Mouse (Mus musculus) erythroid progenitor cell, adult 5-6 weeks (primary cell): Measurements from ENCODE around the gene Syne2. TPM values are rescaled to one million over a fixed set of nuclear protein-coding genes. Genes with fewer than 3 reads are reported as not detected.
A peak's percentile ranks its signal among the peaks of the same experiment; 100 is the strongest.
"Not testable (repeated sequence)": the region's sequence is repeated elsewhere in the genome, so short reads cannot be mapped to it uniquely, and the experiment has no call there.

ENCODE experiments used
- ATAC-seq: replicated peaks from 2 replicates; pipeline ENCODE4 v1.8.0; 2016; ENCODE audit warnings: moderate number of reproducible peaks, mild to moderate bottlenecking, moderate TSS enrichment, inconsistent platforms; ENCODE audit not compliant: poor library complexity, low FRiP score, severe bottlenecking
- total RNA-seq, 2 experiments: library from RNA; stranded (forward) in 1 of 2; stranded (reverse) in 1 of 2; fragments of 150-400 nt in 1 of 2; fragments of 186-747, 209-891 nt in 1 of 2; gene quantifications; 2 replicates each; pipeline versions ENCODE4 v1.2.3 to v1.2.4; 2015 to 2017; ENCODE audit warnings: low replicate concordance in 2 of 2

The Syne2 gene
- total RNA-seq, 2 experiments from 2014 or later = 2.5 to 3.0 TPM

DNA sequence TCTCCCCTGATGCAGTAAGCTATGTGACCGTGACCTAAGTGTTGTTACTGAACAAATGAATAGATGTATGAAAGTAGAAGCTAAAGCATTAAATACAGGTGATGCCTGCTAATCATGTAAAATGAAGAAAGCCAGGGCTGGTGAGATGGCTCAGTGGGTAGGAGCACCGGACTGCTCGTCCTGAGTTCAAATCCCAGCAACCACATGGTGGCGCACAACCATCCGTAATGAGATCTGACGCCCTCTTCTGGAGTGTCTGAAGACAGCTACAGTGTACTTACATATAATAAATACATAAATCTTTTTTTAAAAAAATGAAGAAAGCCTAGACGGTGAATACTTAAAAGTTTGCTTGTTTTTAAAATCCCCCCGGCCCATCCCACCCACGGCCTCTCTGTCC, 315.1 kb downstream of the Syne2 start:
- ATAC-seq = not testable (repeated sequence)

DNA sequence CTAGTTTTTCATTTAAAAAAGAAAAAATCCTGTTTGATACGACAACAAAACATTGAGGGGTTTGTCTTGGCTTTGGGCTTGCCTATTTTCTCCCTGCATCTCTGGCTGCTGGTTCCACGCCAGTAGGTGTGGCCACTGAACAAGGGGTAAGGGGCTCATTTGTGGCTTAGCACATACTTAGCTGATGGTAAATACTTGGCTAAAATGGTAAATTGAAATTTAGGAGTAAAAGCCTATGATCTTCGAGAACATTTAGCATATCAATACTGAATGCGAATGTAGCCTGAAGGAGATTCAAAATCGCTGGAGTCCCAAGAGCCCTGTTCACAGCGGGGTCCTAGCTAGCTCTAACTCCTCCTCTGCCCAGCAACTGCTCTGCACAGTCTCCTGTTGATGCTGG, 318.8 kb downstream of the Syne2 start:
- ATAC-seq = no peak

DNA sequence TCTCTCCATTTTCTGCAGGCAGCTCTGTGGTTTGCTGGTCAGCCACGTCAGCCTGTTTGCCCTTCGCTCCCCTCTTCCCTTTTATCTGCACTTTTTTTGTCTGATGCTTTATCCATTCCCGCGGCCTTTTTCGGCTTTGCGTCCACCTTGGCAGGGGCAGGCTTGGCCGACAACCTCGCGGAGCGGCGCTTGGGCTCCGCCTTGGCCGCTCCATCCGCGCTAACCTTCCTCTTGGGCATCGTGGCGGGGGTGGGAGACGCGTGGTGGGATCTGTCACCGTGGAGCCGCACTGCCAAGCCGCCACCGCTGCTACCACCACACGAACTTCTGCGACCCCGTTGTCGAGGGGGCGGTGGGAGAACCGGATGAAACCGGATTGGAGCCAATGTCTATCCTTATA, 334.5 kb downstream of the Syne2 start:
- ATAC-seq = 0 out of 2 replicates have a peak, but pooled peaks have one; percentile 52

Other genes with a start within 250 kb of the Syne2 start
- gene Ppp2r5e, start 221.9 kb upstream of the Syne2 start, total RNA-seq (2015; ENCODE audit: low replicate concordance) = 41.8 and 61.2 TPM in 2 replicates
- 28.3 and 29.1 TPM in 2 replicates for gene Ppp2r5e, start 221.9 kb upstream of the Syne2 start, total RNA-seq (2017; ENCODE audit: low replicate concordance)
- gene Wdr89, start 148.6 kb upstream of the Syne2 start, total RNA-seq (2015; ENCODE audit: low replicate concordance) = 4.7 and 5.9 TPM in 2 replicates
- gene Wdr89, start 148.6 kb upstream of the Syne2 start, total RNA-seq (2017; ENCODE audit: low replicate concordance) = 6.7 and 11.8 TPM in 2 replicates
- 39.3 and 53.2 TPM in 2 replicates for gene Sgpp1, start 82.4 kb upstream of the Syne2 start, total RNA-seq (2015; ENCODE audit: low replicate concordance)
- 32.9 and 42.8 TPM in 2 replicates for gene Sgpp1, start 82.4 kb upstream of the Syne2 start, total RNA-seq (2017; ENCODE audit: low replicate concordance)